Mouse (Mus musculus) frontal cortex, adult 2 months (tissue): ENCODE results near the gene Pitpnm3. TPM values are rescaled to one million over a fixed set of nuclear protein-coding genes. Genes with fewer than 3 reads are reported as not detected.

Experiments
- DNase-seq, 2 experiments: peaks; one replicate each; pipeline ENCODE4 v3.0.0; 2022; ENCODE audit warnings: low spot score in 1 of 2; ENCODE audit errors: extremely low spot score in 1 of 2
- polyA plus RNA-seq: library from polyadenylated mRNA; depleted of rRNA; stranded (reverse); fragments of >200 nt; gene quantifications from 2 replicates; pipeline ENCODE4 v1.2.3, GENCODE M21; 2012; rRNA removed

Pitpnm3 gene
- polyA plus RNA-seq, 1 experiment, result 102 TPM

DNA sequence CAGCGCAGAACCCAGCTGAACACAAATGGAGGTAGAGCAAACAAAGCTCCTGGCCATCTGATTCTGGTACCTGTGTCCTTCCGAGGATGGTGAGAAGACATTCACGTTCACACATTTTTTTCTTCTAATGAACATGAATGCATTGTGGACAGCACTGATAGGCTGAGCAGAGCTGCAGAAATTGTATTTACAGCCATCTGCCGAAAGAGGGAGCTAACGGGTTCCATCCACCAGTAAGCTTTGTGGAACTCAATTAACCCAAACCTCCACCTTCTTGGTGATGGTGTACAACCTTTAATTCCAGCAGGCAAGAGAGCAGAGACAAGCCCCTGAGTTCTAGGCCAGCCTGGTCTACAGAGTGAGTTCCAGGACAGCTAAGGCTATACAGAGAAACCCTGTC lies 109.7 kb downstream of the Pitpnm3 start:
- DNase-seq, result no peak

DNA sequence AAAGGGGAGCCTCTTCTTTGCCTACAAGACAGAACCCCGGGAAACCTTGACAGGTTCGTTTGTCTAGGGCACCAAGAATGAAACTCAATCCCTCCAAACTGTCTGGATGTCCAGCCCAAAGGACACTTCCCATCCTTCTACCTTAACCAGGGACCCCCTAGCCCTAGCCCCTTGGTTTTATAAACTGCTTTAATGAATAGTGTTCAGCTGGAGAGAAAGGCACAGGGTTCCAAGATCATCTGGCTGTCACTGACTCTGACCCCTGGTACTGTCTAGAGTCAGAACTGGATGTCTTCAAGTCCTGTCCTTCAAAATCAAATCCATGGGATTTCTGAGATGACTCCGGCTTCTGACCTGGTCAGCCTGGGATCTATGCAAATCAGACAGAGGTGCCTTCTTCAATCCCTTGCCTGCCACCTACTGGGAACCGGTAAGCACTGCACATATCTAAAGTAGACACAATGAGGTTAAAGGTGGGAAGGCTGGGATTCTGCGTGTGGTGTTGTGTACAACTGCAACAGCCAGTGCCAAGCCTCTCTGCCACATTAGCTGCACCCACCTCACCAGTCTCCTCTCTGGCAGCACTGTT lies 111.3 kb downstream of the Pitpnm3 start:
- DNase-seq, result peak in 1 of 2 experiments; percentile 79

DNA sequence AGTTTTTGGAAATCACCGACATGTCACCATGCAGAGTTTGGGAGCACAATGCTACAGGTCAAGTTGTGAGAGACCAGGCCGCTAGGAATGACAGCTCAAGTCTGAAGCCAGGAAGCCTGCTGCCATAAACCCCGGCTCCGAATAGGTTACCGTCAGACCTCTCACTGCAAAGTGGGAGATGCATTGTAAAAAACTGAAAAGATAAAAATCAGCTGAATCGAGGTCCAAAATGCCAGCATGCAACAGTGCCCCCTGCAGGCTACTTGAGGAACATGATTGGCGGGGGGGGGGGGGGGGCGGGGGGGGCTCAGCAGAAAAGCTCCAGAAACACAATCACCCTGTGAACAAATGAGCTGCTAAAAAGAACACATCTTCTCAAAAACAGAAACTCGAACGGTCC lies 112.0 kb downstream of the Pitpnm3 start:
- peak in 1 of 2 experiments; percentile 45 for DNase-seq

DNA sequence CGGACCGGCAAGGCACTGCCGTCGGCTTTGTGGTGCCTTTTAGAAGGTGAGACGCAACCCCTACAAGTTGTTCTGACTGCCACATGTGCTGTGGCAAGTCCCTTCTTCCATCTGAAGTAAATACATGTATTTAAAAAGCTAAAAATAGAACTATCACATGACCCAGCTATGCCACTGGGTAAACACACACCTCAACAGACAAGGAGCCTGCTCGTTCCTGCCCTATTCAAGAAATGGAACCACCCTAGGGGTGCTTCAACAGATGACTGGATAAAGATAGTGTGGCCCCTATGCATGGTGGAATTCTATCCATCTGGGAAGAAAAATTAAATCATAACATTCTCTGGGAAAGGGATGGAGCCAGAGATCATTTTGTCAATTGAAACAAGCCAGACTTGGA lies 112.8 kb downstream of the Pitpnm3 start:
- DNase-seq, result no peak

DNA sequence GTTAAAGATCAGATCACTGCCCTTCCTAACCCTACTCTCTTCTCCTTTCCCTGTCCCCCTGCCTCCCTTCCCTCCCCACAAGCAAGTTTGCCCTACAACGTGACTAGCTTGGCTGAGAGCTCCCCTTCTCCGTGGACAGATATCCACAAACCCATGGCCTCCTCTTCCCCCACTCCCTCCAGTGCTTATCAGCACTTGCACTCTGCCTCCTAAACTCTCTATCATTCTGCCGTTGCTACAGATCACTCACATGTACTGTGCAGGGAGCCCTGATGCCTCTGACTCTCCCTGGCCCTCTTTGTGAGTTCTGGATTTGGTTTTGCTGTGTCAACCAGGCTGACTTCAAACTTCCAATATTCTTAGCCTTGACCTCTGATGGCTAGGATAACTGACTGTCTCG lies 114.6 kb downstream of the Pitpnm3 start:
- no peak for DNase-seq

DNA sequence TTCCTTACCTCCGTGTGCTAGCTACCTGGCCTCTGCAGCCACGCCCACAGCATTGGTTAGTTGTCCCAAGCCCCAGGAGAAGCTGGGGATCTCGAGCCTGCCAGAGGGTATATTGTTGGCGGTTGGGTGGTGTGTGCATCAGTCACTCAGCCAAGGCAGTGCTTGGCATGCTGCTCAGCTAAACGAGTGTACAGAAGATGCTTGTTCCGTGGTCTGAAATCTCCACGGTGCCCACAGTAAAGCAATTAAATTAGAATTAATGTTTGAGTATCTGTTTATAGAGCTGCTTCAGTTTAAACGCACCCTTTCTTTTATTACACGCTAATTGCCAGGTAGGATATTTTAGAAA lies 118.4 kb downstream of the Pitpnm3 start:
- no peak for DNase-seq

DNA sequence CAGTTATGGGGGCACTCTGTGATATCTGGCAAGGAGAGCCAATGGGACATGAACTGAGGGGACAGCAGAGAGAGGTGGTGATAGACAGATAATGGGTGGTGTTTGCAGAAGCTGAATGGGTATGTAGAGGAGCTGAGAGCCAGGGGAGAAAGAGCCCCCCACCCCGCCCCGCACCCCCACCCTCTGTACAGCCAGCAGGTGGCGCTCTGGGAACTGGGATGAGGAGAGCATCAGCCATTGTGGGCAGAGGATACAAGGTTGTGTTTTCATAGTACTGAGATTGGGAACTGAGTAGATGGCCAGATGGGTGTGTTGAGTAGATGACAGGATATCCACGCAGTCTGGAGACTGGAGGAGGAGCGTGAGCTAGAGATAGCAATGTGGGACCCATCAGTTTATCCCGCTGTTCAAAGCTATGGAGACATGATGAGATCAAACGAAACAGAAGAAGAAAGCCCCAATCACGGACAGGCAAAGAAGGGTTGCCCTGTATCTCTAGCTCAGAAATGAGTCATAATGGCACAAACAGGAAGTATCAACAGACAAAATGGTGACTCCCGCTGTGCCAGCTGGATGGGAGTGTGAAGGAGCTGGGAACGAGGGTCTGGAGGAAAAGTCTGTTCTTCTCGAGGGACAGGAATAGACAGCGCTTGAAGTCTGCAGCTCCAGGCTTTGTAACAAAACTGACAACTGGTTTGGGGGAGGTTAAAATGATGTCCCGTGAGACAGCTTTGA lies 118.9 kb downstream of the Pitpnm3 start:
- DNase-seq, result peak in 1 of 2 experiments; percentile 13

DNA sequence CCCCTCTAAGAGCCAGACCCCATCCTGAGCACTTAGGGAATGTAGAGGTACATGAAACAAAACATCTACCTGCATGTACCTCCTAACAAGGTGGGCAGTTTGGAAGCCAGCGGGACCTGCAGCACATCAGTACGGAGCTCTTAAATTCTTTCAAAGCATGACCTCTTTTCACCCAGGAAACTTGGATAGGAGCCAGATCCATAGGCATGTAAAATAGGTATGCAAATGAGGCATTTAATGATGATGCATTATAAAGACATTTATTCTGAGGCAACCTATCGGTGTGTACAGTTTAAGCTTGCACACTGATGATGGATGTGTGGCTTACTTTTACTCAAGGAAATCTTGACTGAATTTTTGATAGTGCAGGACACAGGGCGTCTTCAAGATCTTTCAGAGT lies 120.9 kb downstream of the Pitpnm3 start:
- no peak for DNase-seq

DNA sequence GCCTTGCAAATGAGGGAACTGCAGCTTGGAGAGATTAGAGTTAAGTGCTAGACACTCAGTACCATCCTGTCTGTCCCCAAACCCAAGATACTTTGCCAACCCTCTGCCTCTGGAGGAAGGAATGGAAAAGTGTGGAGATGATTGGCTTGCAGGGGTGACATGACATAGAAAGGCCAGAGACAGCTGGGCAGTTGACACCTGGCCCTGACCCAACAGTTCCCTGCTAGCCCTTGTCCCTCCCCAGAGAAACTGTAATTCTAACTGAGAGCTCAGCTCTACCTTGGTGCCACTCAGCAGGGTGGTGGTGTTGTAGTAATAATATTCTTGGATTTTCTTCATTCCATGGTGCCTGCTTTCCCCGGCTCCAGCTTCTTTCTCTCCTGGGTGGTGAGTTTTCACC lies 123.6 kb downstream of the Pitpnm3 start:
- DNase-seq, result no peak

DNA sequence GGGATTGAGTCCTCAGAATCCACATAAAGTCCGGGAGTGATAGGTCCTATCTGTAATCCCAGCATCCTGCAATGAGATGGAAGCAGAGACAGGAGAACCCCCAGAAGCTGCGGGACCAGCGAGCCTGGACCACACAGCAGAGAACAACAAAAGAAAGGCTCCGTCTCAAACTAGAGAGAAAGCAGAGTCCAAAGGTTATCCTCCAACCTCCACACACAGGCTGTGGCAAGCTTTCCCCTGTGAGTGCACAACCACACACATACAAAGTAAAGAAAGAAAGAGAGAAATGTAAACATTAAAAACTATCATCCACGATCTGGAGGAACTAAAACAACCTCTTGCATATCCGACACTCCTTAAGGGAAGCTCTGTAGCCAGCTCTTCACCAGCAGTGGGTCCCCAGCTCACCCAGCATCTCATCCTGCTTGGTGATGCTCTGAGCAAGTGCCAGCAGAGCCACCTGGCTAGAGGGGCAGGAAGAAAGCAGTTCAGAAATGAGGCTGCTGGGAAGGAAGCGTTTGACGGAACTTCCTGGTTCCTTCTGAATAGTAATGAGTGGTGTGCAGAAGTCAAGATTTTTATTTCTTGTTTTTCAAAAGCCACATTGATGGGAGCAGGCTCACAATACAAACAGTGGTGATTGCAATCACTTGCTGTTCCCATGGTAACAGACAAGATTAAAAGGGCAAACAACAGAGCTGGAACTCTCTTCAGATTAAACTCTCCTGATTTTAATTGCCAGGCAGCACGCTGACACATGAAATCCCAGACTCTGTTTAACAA lies 124.4 kb downstream of the Pitpnm3 start:
- no peak for DNase-seq

DNA sequence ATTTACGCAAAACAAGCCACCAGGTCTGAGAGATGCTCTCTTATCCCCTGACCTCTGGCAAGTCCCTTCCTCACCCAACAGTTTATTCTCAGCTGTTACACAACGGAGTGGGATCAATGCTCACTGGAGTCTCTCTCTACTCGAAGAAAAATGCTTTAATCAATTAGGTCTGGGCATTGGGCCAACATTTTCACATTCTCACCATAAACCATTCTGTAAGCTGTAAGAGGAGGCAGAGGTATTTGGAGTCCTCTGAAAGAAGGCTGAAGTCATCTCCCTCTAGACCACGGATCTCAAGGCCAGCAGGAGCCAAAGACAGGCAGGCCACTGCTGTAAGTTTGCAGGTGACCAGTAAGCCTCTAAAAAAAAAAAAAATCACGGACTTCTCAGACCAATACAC lies 125.2 kb downstream of the Pitpnm3 start:
- DNase-seq, result peak in 1 of 2 experiments; percentile 19

DNA sequence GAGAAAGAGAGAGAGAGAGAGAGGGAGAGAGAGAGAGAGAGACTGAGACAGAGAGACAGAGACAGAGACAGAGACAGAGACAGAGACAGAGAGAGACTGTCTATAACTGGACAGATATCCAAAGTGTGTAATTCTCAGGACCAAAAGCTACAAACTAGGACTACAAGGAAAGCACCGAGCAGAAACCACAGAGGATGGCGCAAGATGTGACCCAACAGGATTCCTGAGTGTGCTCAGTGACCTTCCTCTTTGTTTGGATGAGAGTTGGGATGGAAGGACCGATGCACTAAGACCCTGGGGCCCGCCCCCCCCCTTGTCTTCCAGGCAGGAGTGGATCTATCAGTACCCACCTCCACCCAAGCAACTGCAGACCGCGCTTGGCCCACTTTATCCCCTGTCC lies 130.0 kb downstream of the Pitpnm3 start:
- no peak for DNase-seq

DNA sequence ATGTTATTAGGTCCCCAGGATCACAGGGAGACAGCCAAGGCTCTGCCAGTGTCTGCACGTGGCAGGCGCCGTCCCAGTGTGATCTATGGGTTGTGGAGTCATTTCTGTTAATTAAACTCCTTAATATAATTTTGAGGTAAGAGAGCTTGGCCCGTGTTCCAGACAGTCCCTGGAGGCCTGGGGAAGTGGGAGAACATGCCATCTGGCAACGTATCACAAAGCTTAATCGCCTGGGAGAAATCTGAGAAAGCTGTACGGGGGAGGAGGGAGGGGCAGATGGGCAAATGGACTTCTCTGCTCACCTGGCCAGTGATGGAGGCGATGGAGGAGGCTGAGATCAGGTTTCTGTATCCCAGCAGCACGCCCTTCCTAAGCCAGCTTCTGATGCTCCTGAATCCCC lies 132.4 kb downstream of the Pitpnm3 start:
- DNase-seq, result no peak

DNA sequence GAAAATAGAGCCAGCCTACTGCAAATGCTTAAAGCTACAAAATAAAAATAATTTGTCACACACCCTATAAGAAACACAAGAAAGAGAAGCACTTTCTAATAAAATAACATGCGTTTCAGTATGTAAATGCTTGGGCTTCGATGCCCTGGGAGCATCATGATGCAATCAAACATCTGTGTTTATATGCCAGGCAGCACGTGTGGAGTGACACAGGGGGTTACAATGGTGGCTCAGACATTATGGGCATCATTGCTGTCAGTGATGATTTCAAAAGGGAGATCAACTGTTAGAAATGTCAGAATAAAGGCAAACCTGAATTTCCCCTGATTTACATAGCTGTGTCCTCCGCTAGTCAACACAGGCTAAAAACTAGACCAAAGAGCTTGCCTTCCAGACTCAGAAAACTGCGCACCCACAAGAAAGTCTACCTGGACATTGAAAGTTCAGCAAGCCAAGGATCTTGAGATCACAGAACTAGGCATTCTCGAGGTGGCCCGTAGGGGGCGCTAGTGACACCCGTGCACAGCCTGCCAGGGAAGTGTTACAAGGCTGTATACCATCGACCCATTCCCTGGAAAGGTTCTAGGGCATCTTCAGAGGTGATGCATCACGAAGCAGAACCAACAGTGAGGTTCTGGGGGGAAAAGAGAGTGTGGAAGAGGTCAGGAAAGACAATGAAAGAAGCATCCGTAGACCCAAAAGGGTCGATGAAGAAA lies 133.3 kb downstream of the Pitpnm3 start:
- peak in 1 of 2 experiments; percentile 27 for DNase-seq

DNA sequence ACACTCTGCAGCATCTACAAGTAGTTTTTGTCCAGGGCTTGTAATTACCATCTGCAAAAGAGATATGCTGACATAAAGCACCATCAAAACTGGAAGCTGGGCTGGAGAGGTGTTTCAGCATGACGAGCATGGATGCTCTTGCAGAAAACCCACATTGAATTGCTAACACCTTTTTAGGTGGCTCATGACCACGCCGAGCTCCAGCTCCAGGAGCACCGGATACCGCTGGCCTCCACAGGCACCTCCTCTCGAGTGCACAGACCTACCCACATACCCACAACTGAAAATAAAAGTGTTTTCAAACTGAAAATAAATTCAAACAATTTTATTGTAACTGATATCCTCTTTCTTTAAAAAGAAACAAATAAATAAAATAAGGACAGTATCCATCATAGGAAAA lies 135.4 kb downstream of the Pitpnm3 start:
- no peak for DNase-seq

Other genes with a start within 250 kb of the Pitpnm3 start
- gene Aipl1, start 98.3 kb downstream of the Pitpnm3 start, polyA plus RNA-seq, result 0.36 and 0.38 TPM in 2 replicates
- 0.60 and 0.78 TPM in 2 replicates for gene Pimreg, start 93.7 kb downstream of the Pitpnm3 start, polyA plus RNA-seq
- 8.0 and 8.1 TPM in 2 replicates for gene Gm43951, start 71.1 kb upstream of the Pitpnm3 start, polyA plus RNA-seq
- gene 4933427D14Rik, start 71.7 kb upstream of the Pitpnm3 start, polyA plus RNA-seq, result 33.4 and 34.1 TPM in 2 replicates
- gene Txndc17, start 71.8 kb upstream of the Pitpnm3 start, polyA plus RNA-seq, result 64.0 and 64.6 TPM in 2 replicates
- gene Med31, start 79.8 kb upstream of the Pitpnm3 start, polyA plus RNA-seq, result 27.1 and 28.9 TPM in 2 replicates
- gene Slc13a5, start 131.4 kb upstream of the Pitpnm3 start, polyA plus RNA-seq, result 12.8 and 15.5 TPM in 2 replicates
- 11.4 and 12.2 TPM in 2 replicates for gene Xaf1, start 165.9 kb upstream of the Pitpnm3 start, polyA plus RNA-seq
- gene Fbxo39, start 178.7 kb upstream of the Pitpnm3 start, polyA plus RNA-seq, result 0.06 TPM in 1 of 2 replicates, not detected in the other
- 1.9 and 2.1 TPM in 2 replicates for gene Tekt1, start 226.7 kb upstream of the Pitpnm3 start, polyA plus RNA-seq